Mouse (Mus musculus): ENCODE measurements around the gene Gm17545.

Gene Gm17545

DNA sequence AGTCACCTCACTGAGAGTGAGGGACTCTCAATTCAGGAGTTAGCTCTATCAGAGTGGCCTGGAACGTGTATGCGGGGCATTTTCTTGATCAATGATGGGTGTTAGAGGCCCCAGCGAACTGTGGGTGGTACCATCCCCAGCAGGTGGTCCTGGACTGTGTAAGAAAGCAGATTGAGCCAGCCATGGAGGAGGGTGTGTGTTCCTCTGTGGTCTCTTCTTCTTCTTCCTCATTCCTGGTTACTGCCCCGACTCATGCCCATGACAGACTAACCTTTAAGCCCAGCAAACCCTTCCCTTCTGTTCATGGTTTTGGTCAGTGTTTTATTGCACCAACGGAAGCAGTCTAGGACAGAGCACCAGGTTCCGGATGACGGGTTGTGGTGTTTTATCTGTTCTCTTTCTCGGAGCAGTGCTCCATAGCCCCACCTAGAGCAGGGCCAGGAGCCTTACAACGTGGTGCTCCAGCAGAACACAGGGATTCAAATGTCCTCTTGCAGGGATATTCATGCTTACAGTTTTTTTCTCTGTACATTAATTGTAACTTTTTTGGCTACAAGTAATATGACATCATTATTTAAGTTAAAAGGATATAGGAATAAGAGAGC is 40.2 kb downstream of the Gm17545 start:
- no peak for DNase-seq (ENCODE audit: extremely low spot score)

DNA sequence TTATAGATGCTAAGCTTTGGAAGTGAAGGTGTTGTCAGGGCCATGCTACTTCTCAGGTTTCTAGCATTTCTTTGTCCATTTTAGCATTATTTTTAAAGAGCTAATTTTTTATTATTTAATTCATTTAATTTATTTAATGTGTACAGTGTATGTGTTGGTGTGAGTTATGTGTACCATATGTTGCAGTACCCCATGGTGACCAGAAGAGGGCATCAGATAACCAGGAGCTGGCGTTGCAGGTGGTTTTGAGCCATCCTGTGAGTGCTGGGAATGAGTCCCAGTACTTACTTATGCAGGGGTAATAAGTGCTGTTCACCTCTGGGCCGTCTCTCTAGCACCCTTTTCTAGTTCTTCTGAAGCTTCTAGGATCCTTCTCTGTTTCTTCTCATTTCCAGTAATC is 41.0 kb downstream of the Gm17545 start:
- DNase-seq (ENCODE audit: extremely low spot score), result no peak

DNA sequence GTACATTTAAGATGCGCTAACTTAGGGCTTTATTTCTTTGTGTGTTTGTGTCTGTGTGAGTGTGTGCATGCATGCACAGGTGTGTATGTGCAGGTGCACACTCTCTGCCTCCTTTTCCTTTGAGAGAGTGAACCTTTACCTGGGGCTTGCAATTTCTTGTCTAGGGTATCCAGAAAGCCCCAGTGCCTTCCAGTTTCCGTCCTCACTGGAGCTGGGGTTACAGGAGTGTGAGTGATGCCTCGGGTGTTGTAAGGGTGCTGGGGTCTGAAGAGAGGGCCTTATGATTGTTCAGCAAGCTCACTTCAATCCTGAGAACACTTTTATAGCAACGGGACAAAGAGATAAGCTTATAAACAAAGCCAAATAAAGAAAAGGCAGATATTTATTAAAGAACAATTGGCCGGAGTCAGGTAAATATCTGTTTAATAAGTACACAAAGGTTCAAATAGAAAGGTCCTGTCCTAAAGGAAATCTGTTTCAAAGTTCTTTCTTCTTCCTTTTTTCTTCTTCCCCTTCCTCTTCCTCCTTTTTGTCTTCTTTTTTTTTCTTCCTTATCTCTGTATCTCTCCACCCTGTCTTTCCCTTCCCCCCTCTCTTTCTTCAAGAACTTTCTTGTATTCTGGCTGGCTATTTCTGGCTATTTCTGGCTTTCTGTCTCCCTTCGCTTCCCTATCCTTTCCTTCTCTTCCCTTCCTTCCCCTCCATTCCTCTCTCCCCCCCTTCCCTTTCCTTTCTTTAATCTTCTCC is 43.1 kb downstream of the Gm17545 start:
- no peak for DNase-seq (ENCODE audit: extremely low spot score)

DNA sequence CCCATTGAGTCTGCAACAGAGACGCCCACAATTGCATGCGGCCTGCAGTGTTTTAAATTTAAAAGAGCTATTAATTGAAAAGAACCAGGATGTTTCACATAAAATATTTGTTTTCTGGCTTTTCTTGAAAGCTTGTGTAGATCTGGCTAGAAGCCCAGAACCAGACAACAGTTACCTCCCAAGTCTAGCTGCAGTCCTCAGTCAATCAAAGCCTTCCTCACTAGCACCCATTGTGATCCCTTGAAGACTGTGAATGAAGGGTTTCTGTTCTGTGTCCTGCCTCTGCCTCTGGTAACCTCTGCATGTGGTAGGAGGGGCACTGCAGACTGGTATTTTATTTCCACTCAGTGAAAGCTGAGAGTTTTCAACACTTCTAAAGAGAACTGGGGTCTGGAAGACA is 48.9 kb downstream of the Gm17545 start:
- DNase-seq (ENCODE audit: extremely low spot score), result no peak

DNA sequence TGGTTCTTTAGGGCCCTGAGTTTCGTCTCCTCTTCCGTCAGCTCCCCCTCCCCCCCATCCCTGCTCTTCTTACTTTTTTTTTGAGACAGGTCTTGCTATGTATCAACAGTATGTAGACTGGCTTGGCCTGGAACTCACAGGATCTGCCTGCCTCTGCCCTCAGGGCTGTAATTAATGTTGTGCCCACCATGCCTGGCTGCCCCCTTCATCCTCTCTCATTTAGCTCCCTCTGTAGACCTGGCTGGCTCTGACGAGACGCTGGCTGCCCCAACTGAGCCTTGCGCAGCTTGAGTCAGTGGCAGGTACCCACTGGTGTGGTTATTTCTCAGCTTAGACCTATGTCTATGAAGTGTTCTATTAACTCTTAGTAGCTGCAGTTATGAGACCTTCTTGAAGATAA is 49.5 kb downstream of the Gm17545 start:
- DNase-seq (ENCODE audit: extremely low spot score), result no peak

DNA sequence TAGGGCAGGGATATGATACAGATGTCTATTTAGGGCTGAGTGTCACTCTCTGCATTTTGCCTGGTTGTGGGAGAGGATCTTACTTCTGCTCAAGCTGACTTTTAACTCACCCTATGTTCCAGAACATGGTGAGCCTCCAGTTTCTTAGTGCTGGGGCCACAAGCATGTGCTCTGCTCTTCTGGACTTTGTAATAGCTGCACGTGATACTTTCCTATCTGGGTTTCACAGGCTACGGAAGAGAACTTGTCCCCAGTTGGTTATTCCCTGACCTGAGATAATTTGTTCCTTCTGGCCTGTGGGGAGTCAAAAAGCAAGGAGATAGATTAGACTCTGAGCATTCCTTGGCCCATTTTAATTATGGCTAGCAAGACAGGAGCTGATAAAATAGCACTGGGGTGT is 51.5 kb downstream of the Gm17545 start:
- no peak for DNase-seq (ENCODE audit: extremely low spot score)

Data from embryo, embryonic 9.5 days (tissue).